ENCODE assay signal across 9 mouse cellular contexts in genomic region chr14:21741786-21742185, GRCm38 (mm10). TPM values are rescaled to one million over a fixed set of nuclear protein-coding genes. Genes with fewer than 3 reads are reported as not detected.
DNase-seq lines count a peak whose midpoint lies in the region; ATAC-seq and TF ChIP-seq lines count a peak whose summit lies in the region.
"Had no signal": no experiment of that assay in that cellular context is flagged by ENCODE, and none has a peak within 500 bp of the region (broad histone marks: within the 10 kb centered on the region; RNA-seq: fewer than 3 reads in every experiment).

No protein-coding gene starts in this region.

- no peaks in the 10 kb centered on the region for H3K9me3 ChIP-seq in G1E (replicated peaks)
- no peaks in the 10 kb centered on the region for H3K9me3 ChIP-seq in forebrain, embryonic 15.5 days
- H3K9me3 ChIP-seq in liver, postnatal 0 days (ENCODE audit: low read length), result no peaks in the 10 kb centered on the region
- no peaks in the 10 kb centered on the region for H3K9me3 ChIP-seq in neural tube, embryonic 14.5 days (ENCODE audit: control insufficient read depth, low read length)
- H3K9me3 ChIP-seq: megakaryocyte, embryonic 14.5 days had no signal

- H3K27ac ChIP-seq in forebrain, embryonic 15.5 days (replicated peaks), result no peak overlapping the region
- no peak overlapping the region for H3K27ac ChIP-seq in liver, postnatal 0 days (ENCODE audit: low read depth)
- H3K27ac ChIP-seq in neural tube, embryonic 14.5 days (ENCODE audit: low read depth, low read length), result no peak overlapping the region
- no peak overlapping the region for H3K27ac ChIP-seq in testis, adult 2 months (ENCODE audit: control insufficient read depth, insufficient read depth, low read depth, low read length)

- H3K4me3 ChIP-seq in G1E (ENCODE audit: low read depth, low read length), result no peak overlapping the region
- no peak overlapping the region for H3K4me3 ChIP-seq in forebrain, embryonic 15.5 days
- no peak overlapping the region for H3K4me3 ChIP-seq in liver, postnatal 0 days (ENCODE audit: low read depth, low read length)
- no peak overlapping the region for H3K4me3 ChIP-seq in neural tube, embryonic 14.5 days (ENCODE audit: low read depth, low read length)
- peak overlapping the region; percentile 76 for H3K4me3 ChIP-seq in testis, adult 2 months (ENCODE audit: control insufficient read depth, low read depth, low read length)
- H3K4me3 ChIP-seq: megakaryocyte, embryonic 14.5 days had no signal

- 12% methylated on average over 4 of the region's 4 CpGs for WGBS in forebrain, embryonic 15.5 days
- WGBS in large intestine, adult 2 months, result 26% methylated on average over 4 of the region's 4 CpGs
- WGBS in liver, postnatal 0 days (ENCODE audit: insufficient replicate concordance), result 32% methylated on average over 4 of the region's 4 CpGs
- WGBS in neural tube, embryonic 14.5 days, result 12% methylated on average over 4 of the region's 4 CpGs

- TF ChIP-seq CTCF in G1E (IDR thresholded peaks at IDR 0.05; ENCODE audit: low read depth, low read length), result peak; percentile 98
- TF ChIP-seq CTCF in liver, postnatal 0 days (IDR thresholded peaks at IDR 0.05; ENCODE audit: low read depth), result peak; percentile 95
- TF ChIP-seq CTCF in testis, adult 2 months (IDR thresholded peaks at IDR 0.05; ENCODE audit: control insufficient read depth, insufficient read depth, insufficient replicate concordance, low read depth, low read length), result peak; percentile 93

- H3K27me3 ChIP-seq in G1E (ENCODE audit: insufficient read depth, low read length), result peaks cover 26% of the 10 kb centered on the region; the same call in 1 of the 2 replicates
- H3K27me3 ChIP-seq in forebrain, embryonic 15.5 days, result no peaks in the 10 kb centered on the region
- H3K27me3 ChIP-seq in liver, postnatal 0 days (ENCODE audit: insufficient read depth, low read length), result no peaks in the 10 kb centered on the region
- H3K27me3 ChIP-seq in neural tube, embryonic 14.5 days (ENCODE audit: control insufficient read depth, insufficient read depth, low read length), result no peaks in the 10 kb centered on the region
- no peaks in the 10 kb centered on the region for H3K27me3 ChIP-seq in testis, adult 2 months (ENCODE audit: control insufficient read depth, insufficient read depth, low read length)

- H3K4me1 ChIP-seq in G1E (ENCODE audit: insufficient read depth, low read depth, low read length), result peaks cover 22% of the 10 kb centered on the region
- H3K4me1 ChIP-seq in forebrain, embryonic 15.5 days, result no peaks in the 10 kb centered on the region
- no peaks in the 10 kb centered on the region for H3K4me1 ChIP-seq in liver, postnatal 0 days (ENCODE audit: insufficient read depth)
- H3K4me1 ChIP-seq in neural tube, embryonic 14.5 days (ENCODE audit: control insufficient read depth, insufficient read depth, low read length), result no peaks in the 10 kb centered on the region
- H3K4me1 ChIP-seq in testis, adult 2 months (ENCODE audit: control insufficient read depth, insufficient read depth, low read length), result no peaks in the 10 kb centered on the region

- DNase-seq in G1E (ENCODE audit: low spot score), result peak; percentile 52
- peak; percentile 62 for DNase-seq in cerebellum, adult 11-12 months
- peak; percentile 50 for DNase-seq in heart, postnatal 25 days (ENCODE audit: low spot score)
- DNase-seq in large intestine, adult 2 months (ENCODE audit: low read depth, low spot score), result peak; percentile 21
- peak; percentile 81 for DNase-seq in liver, postnatal 0 days

- H3K4me2 ChIP-seq in forebrain, embryonic 15.5 days (replicated peaks), result no peak overlapping the region
- H3K4me2 ChIP-seq in liver, postnatal 0 days (ENCODE audit: low read depth, low read length), result no peak overlapping the region
- H3K4me2 ChIP-seq in neural tube, embryonic 14.5 days (ENCODE audit: low read depth, low read length), result no peak overlapping the region

- ATAC-seq in G1E (ENCODE audit: extremely low read depth, insufficient number of reproducible peaks, low FRiP score, poor library complexity, severe bottlenecking), result peak; percentile 42; the same call in 1 of the 2 replicates
- peak; percentile 89 for ATAC-seq in forebrain, embryonic 15.5 days (replicated peaks)
- ATAC-seq in liver, postnatal 0 days, result peak; percentile 59
- peak; percentile 88 for ATAC-seq in neural tube, embryonic 14.5 days (ENCODE audit: low read depth)

- no peak for TF ChIP-seq POLR2A in testis, adult 2 months (IDR thresholded peaks at IDR 0.05; ENCODE audit: control insufficient read depth, low read depth, low read length)

- intact Hi-C loops in heart, postnatal 25 days (cut with DNase I), result loop anchor here (1.0 to 5.0 kb wide), 4 partner anchors 44 to 621 kb away; no protein-coding TSS in a partner anchor

- no peaks in the 10 kb centered on the region for H3K36me3 ChIP-seq in G1E (replicated peaks)
- no peaks in the 10 kb centered on the region for H3K36me3 ChIP-seq in forebrain, embryonic 15.5 days
- H3K36me3 ChIP-seq in liver, postnatal 0 days (replicated peaks; ENCODE audit: insufficient read depth, low read length), result no peaks in the 10 kb centered on the region
- H3K36me3 ChIP-seq in neural tube, embryonic 14.5 days (ENCODE audit: control insufficient read depth, insufficient read depth, low read length), result no peaks in the 10 kb centered on the region
- no peaks in the 10 kb centered on the region for H3K36me3 ChIP-seq in testis, adult 2 months (ENCODE audit: control insufficient read depth, insufficient read depth, low read length)

- H3K9ac ChIP-seq in forebrain, embryonic 15.5 days (replicated peaks), result no peak overlapping the region
- H3K9ac ChIP-seq in liver, postnatal 0 days (replicated peaks), result no peak overlapping the region
- no peak overlapping the region for H3K9ac ChIP-seq in neural tube, embryonic 14.5 days (replicated peaks; ENCODE audit: low read depth, low read length)

- no peak for TF ChIP-seq EP300 in liver, postnatal 0 days (IDR thresholded peaks at IDR 0.05; ENCODE audit: low read depth)

RNA-seq across cellular contexts. Expression of gene Samd8, which starts 8.5 kb away (rescaled TPM):
- 18.3 and 19.4 TPM in 2 replicates for total RNA-seq in G1E (2014; fragmentation: Nextera tagmentation)
- 9.5 and 9.9 TPM in 2 replicates for total RNA-seq in G1E (2017)
- polyA plus RNA-seq in G1E (2012), result 12.7 and 13.4 TPM in 2 replicates
- 24.2 and 24.6 TPM in 2 replicates for polyA plus RNA-seq in forebrain, embryonic 15.5 days (2015; fragmentation: Nextera tagmentation; extraction: Ambion mirVana)
- total RNA-seq in heart, postnatal 25 days (2021), result 10 to 100 TPM; 26.1 to 28.5 TPM
- polyA plus RNA-seq in large intestine, adult 2 months (2012; rRNA removed), result 7.0 and 27.8 TPM in 2 replicates
- 3.8 and 4.1 TPM in 2 replicates for polyA plus RNA-seq in liver, postnatal 0 days (2015; fragmentation: Nextera tagmentation; extraction: Ambion mirVana)
- 19.2 and 26.6 TPM in 2 replicates for polyA plus RNA-seq in neural tube, embryonic 14.5 days (2014; fragmentation: Nextera tagmentation; extraction: Ambion mirVana)
- polyA plus RNA-seq in testis, adult 2 months (2012; rRNA removed), result 95.1 and 118 TPM in 2 replicates

RNA-seq across cellular contexts. Expression of gene Dusp13, which starts 9.2 kb away (rescaled TPM):
- total RNA-seq in G1E (2014; fragmentation: Nextera tagmentation) (not detected in 2 replicates), G1E (2017) (0.98 TPM in 1 of 2 replicates, not detected in the other)
- polyA plus RNA-seq in G1E (2012), result not detected in 2 replicates
- not detected in 2 replicates for polyA plus RNA-seq in forebrain, embryonic 15.5 days (2015; fragmentation: Nextera tagmentation; extraction: Ambion mirVana)
- total RNA-seq in heart, postnatal 25 days (2021), result under 1 TPM; 0.34 to 0.39 TPM
- polyA plus RNA-seq in large intestine, adult 2 months (2012; rRNA removed), result 0.22 and 1.2 TPM in 2 replicates
- 0.24 TPM in 1 of 2 replicates, not detected in the other for polyA plus RNA-seq in liver, postnatal 0 days (2015; fragmentation: Nextera tagmentation; extraction: Ambion mirVana)
- not detected in 2 replicates for polyA plus RNA-seq in neural tube, embryonic 14.5 days (2014; fragmentation: Nextera tagmentation; extraction: Ambion mirVana)
- 883 and 961 TPM in 2 replicates for polyA plus RNA-seq in testis, adult 2 months (2012; rRNA removed)

RNA-seq across cellular contexts. Expression of gene Dupd1, which starts 27.4 kb away (rescaled TPM):
- total RNA-seq in G1E (2014; fragmentation: Nextera tagmentation), result not detected in 2 replicates
- not detected in 2 replicates for total RNA-seq in G1E (2017)
- polyA plus RNA-seq in G1E (2012), result not detected in 2 replicates
- 0.22 TPM in 1 of 2 replicates, not detected in the other for polyA plus RNA-seq in forebrain, embryonic 15.5 days (2015; fragmentation: Nextera tagmentation; extraction: Ambion mirVana)
- not detected for total RNA-seq in heart, postnatal 25 days (2021)
- polyA plus RNA-seq in large intestine, adult 2 months (2012; rRNA removed), result not detected in 2 replicates
- polyA plus RNA-seq in liver, postnatal 0 days (2015; fragmentation: Nextera tagmentation; extraction: Ambion mirVana), result 0.15 TPM in 1 of 2 replicates, not detected in the other
- 0.17 TPM in 1 of 2 replicates, not detected in the other for polyA plus RNA-seq in neural tube, embryonic 14.5 days (2014; fragmentation: Nextera tagmentation; extraction: Ambion mirVana)
- 6.3 and 7.9 TPM in 2 replicates for polyA plus RNA-seq in testis, adult 2 months (2012; rRNA removed)

Comparison
In these comparisons a context has a peak if more than half of its experiments do, and no peak if none do; other contexts are left out.
1. DNase-seq: peak in every context shown above with its lines; median percentile 81 in liver, postnatal 0 days; 62 in cerebellum, adult 11-12 months; 52 in G1E; 50 in heart, postnatal 25 days; 21 in large intestine, adult 2 months.
2. RNA of gene Dusp13, which starts 9.2 kb away (polyA plus RNA-seq): 883 to 961 TPM in testis, adult 2 months; 0.22 to 1.2 TPM in large intestine, adult 2 months, 0.24 TPM in liver, postnatal 0 days, not detected in G1E, not detected in forebrain, embryonic 15.5 days and not detected in neural tube, embryonic 14.5 days; every median in the first group is over 100 times any median in the second.
3. Peak in every context shown above with its lines, with median percentiles within 50 percentile points of each other: ATAC-seq and CTCF ChIP-seq.